Mouse (Mus musculus): Measurements from ENCODE around the gene Mxd3. TPM values are rescaled to one million over a fixed set of nuclear protein-coding genes. Genes with fewer than 3 reads are reported as not detected.

Mxd3 gene
- polyA plus RNA-seq, 2 experiments = 44.1 to 59.8 TPM

DNA sequence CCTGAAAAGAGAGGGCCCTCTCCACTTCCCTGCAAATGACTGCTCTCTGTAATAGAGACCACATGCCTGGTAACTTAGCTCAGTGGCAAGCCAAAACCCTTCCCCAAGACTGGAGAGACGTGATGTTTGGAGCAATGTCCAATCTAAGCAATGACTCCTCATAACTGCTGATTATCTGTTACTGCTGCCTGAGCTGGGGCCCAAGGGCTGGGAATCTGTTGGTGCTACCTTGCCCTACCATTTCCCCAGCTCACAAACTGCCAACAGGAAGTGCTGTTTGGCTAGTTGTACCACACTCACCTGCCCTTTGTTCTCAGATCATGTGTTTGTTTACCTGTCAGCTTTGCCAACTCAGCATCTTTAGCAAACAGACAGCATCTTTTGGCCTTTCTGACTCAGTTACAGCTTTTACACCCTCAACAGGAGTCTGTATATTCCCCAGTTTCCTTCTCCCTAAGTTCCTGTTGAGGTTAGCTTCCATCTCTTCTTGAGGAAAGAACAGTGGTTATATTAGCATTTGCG is 14.7 kb downstream of the Mxd3 start:
- ATAC-seq (ENCODE audit: low FRiP score, low read depth) (no peak), DNase-seq (ENCODE audit: low spot score) (no peak)
- H3K4me1 ChIP-seq (ENCODE audit: control insufficient read depth, insufficient read depth, low read length) = no peaks in the 10 kb centered on the region
- TF ChIP-seq POLR2A (IDR thresholded peaks at IDR 0.05; ENCODE audit: borderline replicate concordance, extremely low read depth, insufficient read depth, insufficient read length) = no peak
- H3K9me3 ChIP-seq (ENCODE audit: control insufficient read depth, low read length) = no peaks in the 10 kb centered on the region
- H3K27me3 ChIP-seq (ENCODE audit: control insufficient read depth, insufficient read depth, low read length) = no peaks in the 10 kb centered on the region
- whole genome bisulfite sequencing = 86% methylated on average over 2 of the region's 2 CpGs
- H3K4me3 ChIP-seq (replicated peaks; ENCODE audit: low read length) = no peak overlapping the region
- H3K9ac ChIP-seq (ENCODE audit: low read depth, low read length, severe bottlenecking) = no peak overlapping the region
- no peak overlapping the region for H3K4me2 ChIP-seq (replicated peaks; ENCODE audit: low read depth, low read length, severe bottlenecking)
- H3K36me3 ChIP-seq (ENCODE audit: control insufficient read depth, insufficient read depth, low read length) = peaks cover 96% of the 10 kb centered on the region
- H3K27ac ChIP-seq (replicated peaks; ENCODE audit: low read depth, low read length) = no peak overlapping the region

DNA sequence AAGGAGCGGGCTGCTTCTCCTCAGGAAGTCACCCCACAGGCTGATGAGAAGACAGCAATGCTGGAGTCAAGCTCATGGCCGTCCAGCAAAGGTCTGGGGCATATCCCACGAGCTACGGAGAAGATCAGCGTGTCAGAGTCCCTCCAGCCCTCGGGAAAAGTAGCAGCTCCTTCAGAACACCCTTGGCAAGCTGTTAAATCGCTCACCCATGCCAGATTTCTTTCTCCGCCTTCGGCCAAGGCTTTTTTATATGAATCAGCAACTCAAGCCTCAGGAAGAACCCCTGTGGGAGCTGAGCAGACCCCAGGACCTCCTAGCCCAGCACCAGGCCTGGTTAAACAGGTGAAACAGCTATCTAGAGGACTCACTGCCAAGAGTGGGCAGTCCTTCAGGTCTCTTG is 16.6 kb downstream of the Mxd3 start:
- Histone ChIP-seq H3K36me3 (ENCODE audit: control insufficient read depth, insufficient read depth, low read length) (peaks cover 95% of the 10 kb centered on the region), H3K27ac (replicated peaks; ENCODE audit: low read depth, low read length) (no peak overlapping the region), H3K4me3 (replicated peaks; ENCODE audit: low read length) (no peak overlapping the region), H3K27me3 (ENCODE audit: control insufficient read depth, insufficient read depth, low read length) (no peaks in the 10 kb centered on the region), H3K9ac (ENCODE audit: low read depth, low read length, severe bottlenecking) (no peak overlapping the region), H3K9me3 (ENCODE audit: control insufficient read depth, low read length) (no peaks in the 10 kb centered on the region), H3K4me2 (replicated peaks; ENCODE audit: low read depth, low read length, severe bottlenecking) (no peak overlapping the region), H3K4me1 (ENCODE audit: control insufficient read depth, insufficient read depth, low read length) (no peaks in the 10 kb centered on the region)
- no peak for ATAC-seq (ENCODE audit: low FRiP score, low read depth)
- DNase-seq (ENCODE audit: low spot score) = no peak
- TF ChIP-seq POLR2A (IDR thresholded peaks at IDR 0.05; ENCODE audit: borderline replicate concordance, extremely low read depth, insufficient read depth, insufficient read length) = no peak
- 84% methylated on average over 9 of the region's 9 CpGs for WGBS

DNA sequence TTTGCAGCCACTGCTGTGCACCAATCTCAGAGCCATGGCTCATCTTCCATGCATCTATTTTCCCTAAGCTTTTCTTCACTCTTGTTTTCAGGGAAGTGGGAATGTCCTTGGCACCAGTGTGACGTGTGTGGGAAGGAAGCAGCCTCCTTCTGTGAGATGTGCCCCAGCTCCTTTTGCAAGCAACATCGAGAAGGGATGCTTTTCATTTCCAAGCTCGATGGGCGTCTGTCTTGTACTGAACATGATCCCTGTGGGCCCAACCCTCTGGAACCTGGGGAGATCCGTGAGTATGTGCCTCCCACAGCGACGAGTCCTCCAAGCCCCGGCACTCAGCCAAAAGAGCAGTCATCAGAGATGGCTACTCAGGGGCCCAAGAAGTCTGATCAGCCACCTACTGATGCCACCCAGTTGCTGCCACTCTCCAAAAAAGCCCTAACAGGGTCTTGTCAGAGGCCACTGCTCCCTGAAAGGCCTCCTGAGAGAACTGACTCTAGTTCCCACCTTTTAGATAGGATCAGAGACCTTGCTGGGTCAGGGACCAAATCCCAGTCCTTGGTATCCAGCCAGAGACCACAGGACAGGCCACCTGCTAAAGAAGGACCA is 17.5 kb downstream of the Mxd3 start:
- WGBS = 90% methylated on average over 8 of the region's 8 CpGs
- no peak for DNase-seq (ENCODE audit: low spot score)
- H3K4me3 ChIP-seq (replicated peaks; ENCODE audit: low read length) = no peak overlapping the region
- TF ChIP-seq POLR2A (IDR thresholded peaks at IDR 0.05; ENCODE audit: borderline replicate concordance, extremely low read depth, insufficient read depth, insufficient read length) = no peak
- no peaks in the 10 kb centered on the region for H3K9me3 ChIP-seq (ENCODE audit: control insufficient read depth, low read length)
- no peak overlapping the region for H3K27ac ChIP-seq (replicated peaks; ENCODE audit: low read depth, low read length)
- no peak overlapping the region for H3K4me2 ChIP-seq (replicated peaks; ENCODE audit: low read depth, low read length, severe bottlenecking)
- no peaks in the 10 kb centered on the region for H3K4me1 ChIP-seq (ENCODE audit: control insufficient read depth, insufficient read depth, low read length)
- ATAC-seq (ENCODE audit: low FRiP score, low read depth) = no peak
- H3K27me3 ChIP-seq (ENCODE audit: control insufficient read depth, insufficient read depth, low read length) = no peaks in the 10 kb centered on the region
- peaks cover 96% of the 10 kb centered on the region for H3K36me3 ChIP-seq (ENCODE audit: control insufficient read depth, insufficient read depth, low read length)
- no peak overlapping the region for H3K9ac ChIP-seq (ENCODE audit: low read depth, low read length, severe bottlenecking)

DNA sequence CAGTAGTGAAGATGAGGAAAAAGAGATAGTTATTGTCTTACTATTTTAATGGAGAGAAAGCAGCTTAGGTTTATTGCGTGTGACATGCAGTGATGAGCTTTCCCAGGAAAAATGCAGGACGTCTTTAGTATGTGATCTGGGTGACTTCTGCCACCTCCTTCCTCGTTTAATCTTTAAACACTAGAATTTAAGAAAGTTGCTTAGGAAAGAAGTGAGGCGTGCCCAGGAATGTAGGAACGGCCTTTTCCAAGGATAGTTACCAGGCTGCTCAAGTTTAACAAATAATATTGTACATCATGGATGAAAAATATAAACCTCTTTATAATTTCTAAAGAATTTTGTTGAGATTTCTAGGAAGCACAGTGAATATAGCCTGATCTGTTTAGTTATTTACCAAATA is 28.7 kb downstream of the Mxd3 start:
- Histone ChIP-seq H3K4me2 (replicated peaks; ENCODE audit: low read depth, low read length, severe bottlenecking) (no peak overlapping the region), H3K4me3 (replicated peaks; ENCODE audit: low read length) (no peak overlapping the region), H3K27ac (replicated peaks; ENCODE audit: low read depth, low read length) (no peak overlapping the region), H3K4me1 (ENCODE audit: control insufficient read depth, insufficient read depth, low read length) (no peaks in the 10 kb centered on the region), H3K9ac (ENCODE audit: low read depth, low read length, severe bottlenecking) (no peak overlapping the region), H3K27me3 (ENCODE audit: control insufficient read depth, insufficient read depth, low read length) (no peaks in the 10 kb centered on the region), H3K9me3 (ENCODE audit: control insufficient read depth, low read length) (no peaks in the 10 kb centered on the region), H3K36me3 (ENCODE audit: control insufficient read depth, insufficient read depth, low read length) (peaks cover 90% of the 10 kb centered on the region)
- DNase-seq (ENCODE audit: low spot score) (no peak), ATAC-seq (ENCODE audit: low FRiP score, low read depth) (no peak)
- WGBS = 88% methylated on average over 5 of the region's 5 CpGs
- no peak for TF ChIP-seq POLR2A (IDR thresholded peaks at IDR 0.05; ENCODE audit: borderline replicate concordance, extremely low read depth, insufficient read depth, insufficient read length)

DNA sequence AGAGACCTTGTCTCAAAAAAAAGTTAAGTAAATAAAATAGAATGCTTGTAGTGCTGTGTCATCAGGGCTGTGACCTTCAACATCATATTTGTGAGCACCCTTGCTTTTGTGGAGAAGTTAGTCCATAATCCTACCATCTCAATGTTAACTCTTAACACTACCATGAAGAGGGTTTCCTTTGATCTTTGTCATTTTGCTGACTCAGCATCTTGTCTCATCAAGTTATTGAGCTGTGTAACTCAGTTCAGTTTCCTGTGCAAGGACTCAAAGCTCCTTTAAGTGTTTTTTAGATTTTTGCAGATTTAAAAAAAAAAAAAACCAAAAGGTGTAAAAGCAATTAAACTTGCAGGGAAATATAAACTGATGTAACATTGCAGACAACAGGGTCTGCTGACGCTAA is 32.9 kb downstream of the Mxd3 start:
- TF ChIP-seq POLR2A (IDR thresholded peaks at IDR 0.05; ENCODE audit: borderline replicate concordance, extremely low read depth, insufficient read depth, insufficient read length) = no peak
- Histone ChIP-seq H3K27ac (replicated peaks; ENCODE audit: low read depth, low read length) (no peak overlapping the region), H3K4me1 (ENCODE audit: control insufficient read depth, insufficient read depth, low read length) (no peaks in the 10 kb centered on the region), H3K36me3 (ENCODE audit: control insufficient read depth, insufficient read depth, low read length) (peaks cover 89% of the 10 kb centered on the region), H3K4me3 (replicated peaks; ENCODE audit: low read length) (no peak overlapping the region), H3K9ac (ENCODE audit: low read depth, low read length, severe bottlenecking) (no peak overlapping the region), H3K9me3 (ENCODE audit: control insufficient read depth, low read length) (no peaks in the 10 kb centered on the region), H3K4me2 (replicated peaks; ENCODE audit: low read depth, low read length, severe bottlenecking) (no peak overlapping the region), H3K27me3 (ENCODE audit: control insufficient read depth, insufficient read depth, low read length) (no peaks in the 10 kb centered on the region)
- ATAC-seq (ENCODE audit: low FRiP score, low read depth) (no peak), DNase-seq (ENCODE audit: low spot score) (no peak)
- 90% methylated on average over 1 of the region's 1 CpGs for WGBS
